Mouse (Mus musculus) forebrain, embryonic 10.5 days (tissue): Measurements from ENCODE around the gene Dip2b. TPM values are rescaled to one million over a fixed set of nuclear protein-coding genes. Genes with fewer than 3 reads are reported as not detected.
A peak's percentile ranks its signal among the peaks of the same experiment; 100 is the strongest.

Source experiments
- DNase-seq: peaks from one replicate; pipeline ENCODE4 v3.0.0-alpha.2; 2017; ENCODE audit warnings: low spot score; ENCODE audit errors: extremely low spot score
- H3K27ac ChIP-seq: fragments of 300-500 bp; sonication (generic); 2 replicates; pipeline ENCODE4 v1.5.1; 2016; ENCODE audit warnings: mild to moderate bottlenecking
- H3K27me3 ChIP-seq: fragments of 300-500 bp; sonication (generic); 2 replicates; pipeline ENCODE4 v1.6.1; 2016; ENCODE audit warnings: mild to moderate bottlenecking; ENCODE audit not compliant: poor library complexity, severe bottlenecking
- H3K36me3 ChIP-seq: fragments of 300-500 bp; sonication (generic); replicated peaks from 2 replicates; pipeline ENCODE4 v1.6.1; 2016; ENCODE audit warnings: mild to moderate bottlenecking, moderate library complexity
- H3K4me1 ChIP-seq: fragments of 300-500 bp; sonication (generic); 2 replicates; pipeline ENCODE4 v1.6.1; 2016
- H3K4me3 ChIP-seq: fragments of 300-500 bp; sonication (generic); 2 replicates; pipeline ENCODE4 v1.5.1; 2016; ENCODE audit warnings: mild to moderate bottlenecking, moderate library complexity
- H3K9me3 ChIP-seq: fragments of 300-500 bp; sonication (generic); 2 replicates; pipeline ENCODE4 v1.6.1; 2016; ENCODE audit warnings: mild to moderate bottlenecking, moderate library complexity
- WGBS: fragments of 180-500 bp; shearing (Covaris S2); methylation state at CpG from one replicate; pipeline ENCODE4 v1.1.7; 2016; 5-methylcytosine and 5-hydroxymethylcytosine counted together
- polyA plus RNA-seq: library from polyadenylated mRNA; unstranded; fragments of >200 nt; fragmentation: Nextera tagmentation; extraction: Ambion mirVana; gene quantifications from 2 replicates; pipeline ENCODE4 v1.2.1, GENCODE M21; 2016

Dip2b gene
- polyA plus RNA-seq, 1 experiment from 2014 or later = 17.4 TPM

DNA sequence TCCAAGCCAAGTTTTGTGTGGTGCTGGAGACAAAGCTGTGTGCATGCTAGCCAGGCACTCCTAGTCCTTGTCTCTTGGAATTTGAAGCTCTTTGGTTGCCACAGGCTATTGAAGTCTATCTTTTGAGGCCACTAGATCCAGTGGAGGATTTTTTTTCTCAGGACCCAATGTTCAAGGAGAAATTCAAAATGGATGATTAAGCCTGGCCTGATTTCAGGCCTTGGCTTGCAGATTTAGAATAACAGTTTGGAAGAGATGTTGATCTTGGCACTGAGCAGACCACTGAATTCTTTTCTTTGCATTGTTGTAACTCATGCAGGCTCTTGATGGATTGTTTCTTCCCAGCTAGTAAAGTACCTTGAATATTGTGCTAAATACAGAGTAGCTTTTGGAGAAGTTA lies 62.7 kb downstream of the Dip2b start:
- H3K4me1 ChIP-seq = peaks cover 28% of the 10 kb centered on the region
- H3K9me3 ChIP-seq = no peaks in the 10 kb centered on the region; the same call in 1 of the 2 replicates
- no peak for DNase-seq
- no peak overlapping the region for H3K27ac ChIP-seq
- H3K4me3 ChIP-seq = no peak overlapping the region
- peaks cover 6% of the 10 kb centered on the region for H3K36me3 ChIP-seq
- no peaks in the 10 kb centered on the region for H3K27me3 ChIP-seq

DNA sequence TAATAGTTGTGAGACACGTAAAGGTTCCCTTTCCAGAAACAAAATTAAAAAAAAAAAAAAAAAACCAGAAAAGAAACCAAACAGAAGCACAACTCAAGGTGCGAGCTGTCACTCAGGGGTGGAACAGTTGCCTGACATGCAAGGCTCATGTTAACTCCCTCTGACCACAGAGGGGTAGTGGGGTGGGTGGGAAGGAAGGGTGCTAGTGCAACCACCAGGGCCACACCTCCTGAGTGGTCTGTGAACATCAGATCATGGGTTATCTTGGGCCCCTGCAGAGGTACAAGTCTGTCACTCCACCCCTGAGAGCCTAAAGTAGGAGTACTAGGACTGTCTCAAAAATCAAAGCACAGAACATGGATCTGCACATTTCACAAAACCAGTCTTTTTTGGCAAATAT lies 65.7 kb downstream of the Dip2b start:
- H3K27me3 ChIP-seq = no peaks in the 10 kb centered on the region
- no peak for DNase-seq
- H3K36me3 ChIP-seq = peaks cover 4% of the 10 kb centered on the region; the same call in 1 of the 2 replicates
- 93% methylated on average over 2 of the region's 2 CpGs for WGBS
- H3K4me1 ChIP-seq = peaks cover 39% of the 10 kb centered on the region
- H3K27ac ChIP-seq = no peak overlapping the region
- no peak overlapping the region for H3K4me3 ChIP-seq
- no peaks in the 10 kb centered on the region; the same call in 1 of the 2 replicates for H3K9me3 ChIP-seq

DNA sequence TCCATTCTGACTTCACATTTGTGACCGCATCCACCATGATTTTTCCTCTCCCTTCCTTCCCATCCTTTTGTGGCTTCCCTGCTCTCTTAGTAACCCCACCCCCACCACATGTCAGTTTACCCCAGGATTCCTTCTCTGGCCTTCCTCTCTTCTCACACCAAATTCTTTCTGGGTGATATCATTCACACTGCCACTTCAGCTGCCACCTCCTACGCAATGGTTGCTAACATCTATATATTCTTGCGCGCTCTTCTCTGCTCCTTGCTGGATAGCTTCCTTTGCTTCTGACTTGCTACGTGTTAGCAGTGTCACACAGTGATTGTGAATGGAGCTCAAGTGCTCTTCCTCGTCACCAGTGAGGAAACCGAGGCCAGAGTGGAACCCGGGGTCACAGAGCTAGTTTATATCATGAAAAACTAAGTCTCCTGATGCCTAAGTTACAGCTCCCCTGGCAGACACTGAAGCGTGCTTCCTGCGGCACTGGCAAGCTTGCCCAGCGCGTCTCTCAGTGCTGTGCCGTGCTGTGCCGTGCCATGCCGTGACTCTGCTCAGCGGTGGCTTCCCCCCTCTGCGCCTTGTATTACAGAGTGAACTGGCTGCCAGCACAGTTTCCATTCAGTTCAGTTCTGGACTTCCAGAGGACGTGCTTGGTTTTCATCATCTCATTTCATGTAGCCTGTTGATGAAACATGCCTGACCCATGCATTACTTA lies 69.8 kb downstream of the Dip2b start:
- peaks cover 34% of the 10 kb centered on the region for H3K4me1 ChIP-seq
- H3K27me3 ChIP-seq = no peaks in the 10 kb centered on the region
- DNase-seq = no peak
- H3K36me3 ChIP-seq = peaks cover 4% of the 10 kb centered on the region; the same call in 1 of the 2 replicates
- 94% methylated on average over 18 of the region's 18 CpGs for WGBS
- no peak overlapping the region for H3K4me3 ChIP-seq
- H3K9me3 ChIP-seq = no peaks in the 10 kb centered on the region
- H3K27ac ChIP-seq = no peak overlapping the region

DNA sequence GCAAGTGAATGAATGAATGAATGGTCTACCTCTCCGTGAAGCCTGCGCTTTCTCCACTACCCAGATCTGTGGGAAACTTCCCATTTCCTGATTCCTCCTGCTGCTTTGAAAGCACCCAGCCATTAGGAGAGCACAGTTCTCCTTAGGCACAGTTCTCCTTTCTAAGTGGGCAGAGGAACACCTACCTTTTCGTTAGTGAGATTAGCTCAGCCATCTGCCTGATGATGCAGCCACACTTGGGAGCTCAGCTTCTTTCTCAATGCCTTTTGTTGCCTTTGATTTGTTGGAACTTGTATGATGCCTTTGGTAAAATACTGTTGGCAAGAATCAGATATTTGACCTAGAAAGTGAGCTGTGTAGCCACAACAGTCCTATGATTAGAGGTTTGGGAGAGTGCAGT lies 71.5 kb downstream of the Dip2b start:
- Histone ChIP-seq H3K4me3 (no peak overlapping the region), H3K27ac (no peak overlapping the region), H3K4me1 (peaks cover 49% of the 10 kb centered on the region), H3K9me3 (no peaks in the 10 kb centered on the region), H3K36me3 (0 out of 2 replicates have a peak, but pooled peaks cover 2% of the 10 kb centered on the region), H3K27me3 (no peaks in the 10 kb centered on the region)
- WGBS = 81% methylated on average over 3 of the region's 3 CpGs
- no peak for DNase-seq

DNA sequence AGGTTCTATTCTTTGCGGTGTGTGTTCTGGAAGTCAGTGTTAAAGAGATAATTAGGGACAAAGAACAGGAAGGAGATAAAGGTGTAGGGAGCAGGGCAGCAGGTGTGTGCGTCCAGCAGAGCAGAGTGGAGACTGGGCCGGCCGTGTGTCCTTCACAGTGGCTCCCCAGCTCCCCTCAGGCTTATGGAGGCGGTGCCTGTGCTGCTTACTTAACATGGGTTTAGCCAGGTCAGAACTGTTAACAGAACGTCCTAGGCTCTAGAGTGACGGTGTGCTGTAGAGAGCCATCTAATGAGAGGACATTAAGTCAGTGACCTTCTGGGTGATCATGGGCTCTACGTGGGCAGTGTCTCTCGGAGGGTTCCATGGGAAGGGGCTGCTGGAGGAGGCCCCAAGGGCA lies 73.4 kb downstream of the Dip2b start:
- no peak for DNase-seq
- H3K9me3 ChIP-seq = no peaks in the 10 kb centered on the region
- H3K4me3 ChIP-seq = no peak overlapping the region
- no peaks in the 10 kb centered on the region for H3K27me3 ChIP-seq
- WGBS = 80% methylated on average over 9 of the region's 9 CpGs
- H3K4me1 ChIP-seq = peaks cover 49% of the 10 kb centered on the region
- peak overlapping the region; percentile 1; the same call in 1 of the 2 replicates for H3K27ac ChIP-seq
- H3K36me3 ChIP-seq = peaks cover 15% of the 10 kb centered on the region

DNA sequence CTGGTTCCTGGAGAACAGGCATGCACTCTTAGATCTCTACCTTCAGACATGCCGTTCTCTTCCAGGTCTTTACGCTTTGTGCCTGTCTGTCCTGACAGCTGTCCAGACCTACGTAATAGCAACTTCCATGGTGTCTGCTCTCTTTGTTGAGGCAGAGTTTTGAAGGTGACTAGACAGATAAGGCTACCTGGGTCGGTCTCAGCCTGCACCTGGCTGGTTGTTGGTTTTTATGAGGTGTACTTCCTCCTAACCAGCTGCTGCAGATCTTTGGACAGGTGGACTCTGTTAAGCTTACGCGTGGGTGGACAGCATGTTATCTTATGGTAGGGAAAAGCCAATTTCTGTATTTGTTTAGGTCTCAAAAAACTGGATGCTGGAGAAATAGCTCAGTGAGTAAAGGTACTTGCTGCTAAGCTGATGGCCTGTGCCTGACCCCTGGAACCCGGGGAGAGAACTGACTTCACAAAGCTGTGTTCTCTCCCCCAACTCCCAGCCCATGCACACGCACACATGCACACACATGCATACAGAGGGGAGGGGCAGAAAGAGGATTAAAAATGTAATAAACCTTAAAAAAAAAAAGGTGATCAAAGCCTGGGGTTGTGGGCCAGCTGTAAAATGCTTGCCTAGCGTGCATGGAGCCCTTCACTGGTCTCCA lies 74.0 kb downstream of the Dip2b start:
- Histone ChIP-seq H3K9me3 (no peaks in the 10 kb centered on the region), H3K27me3 (no peaks in the 10 kb centered on the region), H3K27ac (peak overlapping the region; percentile 67), H3K4me1 (peaks cover 45% of the 10 kb centered on the region), H3K4me3 (peak overlapping the region; percentile 1; the same call in 1 of the 2 replicates), H3K36me3 (peaks cover 20% of the 10 kb centered on the region)
- no peak for DNase-seq
- WGBS = 89% methylated on average over 9 of the region's 9 CpGs

DNA sequence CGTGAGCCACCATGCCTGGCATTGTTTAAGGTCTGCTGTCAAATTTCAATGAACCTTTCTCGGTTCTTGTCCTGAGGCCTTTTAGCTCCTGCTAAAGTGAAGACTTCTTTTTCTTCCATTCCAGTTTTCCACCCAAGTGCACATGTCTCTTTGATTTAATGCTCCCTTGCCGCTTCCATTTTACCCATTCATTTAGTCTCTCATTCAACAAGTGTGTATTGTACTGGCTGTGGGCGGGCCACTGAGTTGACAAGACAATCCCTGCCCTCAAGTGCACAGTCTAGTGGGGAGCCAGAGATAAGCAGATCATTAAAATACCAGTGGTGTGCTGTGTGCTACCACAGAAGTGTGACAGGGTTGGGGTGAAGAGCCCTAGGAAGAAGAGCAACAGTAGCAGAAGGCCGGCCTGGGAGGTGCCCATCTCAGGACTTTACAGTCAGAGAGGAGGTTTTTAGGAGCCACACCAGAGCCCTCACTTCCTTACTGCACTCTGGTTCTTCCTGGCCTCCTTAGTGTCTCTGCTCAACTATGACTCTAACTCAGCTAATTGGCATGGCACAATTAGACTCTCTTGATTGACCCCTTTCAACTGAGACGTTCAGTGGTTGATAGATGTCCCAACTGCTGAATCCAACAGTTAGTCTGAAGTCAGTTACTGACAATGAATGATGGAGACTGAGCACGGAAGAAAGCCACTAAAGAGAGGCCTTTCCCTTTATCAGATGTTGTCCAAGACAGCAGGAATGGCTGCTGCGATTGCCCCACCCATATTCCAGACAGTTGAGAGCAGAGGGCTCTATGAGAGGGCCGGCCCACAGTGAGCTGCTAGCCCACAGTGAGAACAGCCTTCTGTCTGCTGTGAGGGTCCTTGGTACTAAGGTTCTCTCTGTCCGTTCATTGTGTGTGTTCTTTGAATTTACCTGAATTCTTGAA lies 75.1 kb downstream of the Dip2b start:
- peak; percentile 32 for DNase-seq
- Histone ChIP-seq H3K27me3 (no peaks in the 10 kb centered on the region), H3K4me3 (peak overlapping the region; percentile 1; the same call in 1 of the 2 replicates), H3K27ac (peak overlapping the region; percentile 67), H3K36me3 (peaks cover 30% of the 10 kb centered on the region), H3K9me3 (no peaks in the 10 kb centered on the region), H3K4me1 (peaks cover 38% of the 10 kb centered on the region)
- 48% methylated on average over 10 of the region's 10 CpGs for WGBS

DNA sequence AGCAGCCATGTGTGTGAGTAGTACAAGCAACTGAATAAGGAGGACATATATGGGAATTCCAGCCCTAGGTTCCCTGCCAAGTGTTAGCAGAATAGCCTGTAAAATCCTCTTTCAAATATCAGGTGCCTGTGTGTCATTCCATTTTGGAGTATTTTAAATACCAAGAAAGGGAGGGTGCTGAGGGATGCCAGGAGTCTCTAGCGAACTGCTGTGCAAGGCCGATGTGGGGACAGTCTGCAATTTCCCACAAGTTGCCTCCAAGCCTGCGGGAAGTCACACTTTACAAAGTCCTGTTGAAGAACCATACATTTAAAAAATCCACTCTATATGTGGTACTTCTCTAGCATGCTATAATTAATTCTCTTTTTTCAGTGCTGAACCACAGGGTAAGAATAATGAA lies 77.0 kb downstream of the Dip2b start:
- Histone ChIP-seq H3K36me3 (peaks cover 39% of the 10 kb centered on the region), H3K27me3 (no peaks in the 10 kb centered on the region), H3K4me3 (no peak overlapping the region), H3K4me1 (peaks cover 36% of the 10 kb centered on the region), H3K9me3 (no peaks in the 10 kb centered on the region), H3K27ac (no peak overlapping the region)
- WGBS = 94% methylated on average over 3 of the region's 3 CpGs
- DNase-seq = no peak

DNA sequence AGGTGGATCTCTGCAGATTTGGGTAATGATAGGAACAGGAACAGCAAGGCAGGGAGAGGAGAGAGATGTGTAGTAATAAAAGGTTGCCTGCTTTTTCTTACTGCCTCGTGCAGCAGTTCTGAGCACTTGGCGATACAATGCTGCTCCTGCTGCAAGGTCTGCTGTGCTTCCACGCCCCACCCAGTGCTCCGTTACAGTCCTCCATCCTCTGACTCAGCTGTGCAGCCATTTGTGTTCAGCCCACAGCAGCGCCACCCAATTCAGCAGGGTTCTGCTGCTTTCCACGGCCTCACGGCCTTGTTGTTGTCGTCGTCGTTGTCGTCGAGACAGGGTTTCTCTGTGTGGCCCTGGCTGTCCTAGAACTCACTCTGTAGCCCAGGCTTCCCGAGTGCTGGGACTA lies 77.9 kb downstream of the Dip2b start:
- WGBS = 87% methylated on average over 13 of the region's 13 CpGs
- Histone ChIP-seq H3K27ac (no peak overlapping the region), H3K36me3 (peaks cover 40% of the 10 kb centered on the region), H3K27me3 (no peaks in the 10 kb centered on the region), H3K9me3 (no peaks in the 10 kb centered on the region), H3K4me1 (peaks cover 34% of the 10 kb centered on the region), H3K4me3 (no peak overlapping the region)
- DNase-seq = no peak

DNA sequence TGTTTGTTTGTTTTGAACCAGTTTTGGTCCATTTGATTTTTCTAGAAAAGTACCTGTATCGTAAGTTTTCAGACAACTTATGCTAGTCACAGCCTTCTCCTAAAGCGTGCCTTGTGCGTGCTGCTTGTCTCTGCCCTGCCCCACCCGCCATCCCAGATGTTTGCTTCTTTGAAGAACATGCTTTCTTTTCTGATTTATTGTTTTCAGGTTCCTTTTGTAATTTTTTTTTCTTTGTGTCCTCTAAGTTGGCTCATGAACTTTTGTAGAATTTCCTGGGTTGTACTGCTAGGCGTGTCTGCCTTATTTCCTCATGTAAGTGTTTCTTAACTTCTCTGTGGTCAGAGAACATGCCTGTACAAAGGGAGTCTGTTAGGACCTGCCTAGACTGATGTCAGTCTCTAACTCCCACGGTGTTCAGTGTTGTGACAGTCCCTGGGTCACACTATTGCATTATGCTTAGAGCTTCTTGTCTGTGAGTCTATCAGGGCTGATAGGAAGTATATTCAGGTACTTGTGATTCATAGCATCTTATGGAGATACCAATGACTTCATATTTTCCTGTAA lies 80.8 kb downstream of the Dip2b start:
- no peak overlapping the region for H3K4me3 ChIP-seq
- H3K4me1 ChIP-seq = peaks cover 18% of the 10 kb centered on the region
- H3K27me3 ChIP-seq = no peaks in the 10 kb centered on the region
- H3K36me3 ChIP-seq = peaks cover 42% of the 10 kb centered on the region
- DNase-seq = no peak
- no peak overlapping the region for H3K27ac ChIP-seq
- H3K9me3 ChIP-seq = no peaks in the 10 kb centered on the region
- WGBS = 86% methylated on average over 6 of the region's 6 CpGs

DNA sequence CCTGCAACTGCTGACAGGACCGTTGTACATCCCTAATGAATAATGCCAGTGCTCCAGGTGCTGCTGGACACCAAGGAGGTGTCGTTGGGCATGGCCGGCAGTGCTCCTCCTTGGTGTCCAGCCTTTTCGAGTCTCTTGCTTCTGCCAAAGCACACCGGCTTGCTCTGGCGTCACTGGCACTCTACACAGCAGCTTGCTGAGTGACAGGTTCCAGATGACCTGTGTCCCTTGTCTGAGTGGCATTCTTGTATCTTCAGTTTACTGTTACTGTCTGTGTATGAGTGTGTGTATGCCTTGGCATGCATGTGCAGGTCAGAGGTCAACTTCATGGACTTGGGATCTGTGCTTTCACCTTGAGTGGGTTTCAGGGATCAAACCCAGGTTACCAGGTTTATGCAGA lies 83.0 kb downstream of the Dip2b start:
- Histone ChIP-seq H3K4me3 (no peak overlapping the region), H3K9me3 (no peaks in the 10 kb centered on the region), H3K36me3 (peaks cover 34% of the 10 kb centered on the region), H3K4me1 (peaks cover 22% of the 10 kb centered on the region), H3K27ac (no peak overlapping the region), H3K27me3 (no peaks in the 10 kb centered on the region)
- 94% methylated on average over 6 of the region's 6 CpGs for WGBS
- DNase-seq = no peak

DNA sequence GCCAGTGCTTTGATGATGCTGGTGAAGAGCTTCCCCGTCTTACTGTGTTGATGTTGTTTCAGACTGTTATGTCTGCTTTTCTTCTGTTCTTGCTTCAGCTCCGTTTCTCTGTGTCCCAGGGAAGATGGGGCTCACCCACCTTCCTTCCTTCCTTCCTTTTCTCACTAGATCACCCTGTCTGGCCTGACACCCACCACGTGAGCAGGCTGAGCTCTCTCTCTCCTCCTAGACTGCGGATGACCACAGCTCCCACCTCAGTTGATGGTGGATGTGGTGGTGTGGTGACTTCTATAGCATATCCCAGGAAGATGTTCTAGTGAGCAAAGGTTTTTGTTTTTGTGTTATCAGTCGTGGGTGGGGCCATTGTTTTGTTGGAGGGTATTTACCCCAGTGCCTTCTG lies 85.4 kb downstream of the Dip2b start:
- no peak for DNase-seq
- peaks cover 10% of the 10 kb centered on the region for H3K36me3 ChIP-seq
- peaks cover 26% of the 10 kb centered on the region for H3K4me1 ChIP-seq
- WGBS = 74% methylated on average over 5 of the region's 5 CpGs
- H3K27me3 ChIP-seq = no peaks in the 10 kb centered on the region
- no peak overlapping the region for H3K27ac ChIP-seq
- no peak overlapping the region for H3K4me3 ChIP-seq
- H3K9me3 ChIP-seq = no peaks in the 10 kb centered on the region
